Mouse (Mus musculus) intestine, embryonic 15.5 days (tissue): ENCODE results near the gene Slc4a10. TPM values are rescaled to one million over a fixed set of nuclear protein-coding genes. Genes with fewer than 3 reads are reported as not detected.
"Not testable (repeated sequence)": the region's sequence is repeated elsewhere in the genome, so short reads cannot be mapped to it uniquely, and the experiment has no call there.

Experiments
- ATAC-seq: fragments of 200-750 bp; cut with Nextera tagmentation; 2 replicates; pipeline ENCODE4 v1.8.0; 2017; ENCODE audit warnings: moderate TSS enrichment, moderate library complexity
- H3K27ac ChIP-seq: fragments of 300-500 bp; sonication (generic); 2 replicates; pipeline ENCODE4 v1.5.1; 2015; ENCODE audit warnings: mild to moderate bottlenecking, inconsistent platforms
- H3K27me3 ChIP-seq: fragments of 300-500 bp; sonication (generic); replicated peaks from 2 replicates; pipeline ENCODE4 v1.6.1; 2015; ENCODE audit warnings: inconsistent platforms
- H3K36me3 ChIP-seq: fragments of 300-500 bp; sonication (generic); 2 replicates; pipeline ENCODE4 v1.6.1; 2015; ENCODE audit warnings: inconsistent platforms
- H3K4me1 ChIP-seq: fragments of 300-500 bp; sonication (generic); replicated peaks from 2 replicates; pipeline ENCODE4 v1.6.1; 2015; ENCODE audit warnings: inconsistent platforms
- H3K4me2 ChIP-seq: fragments of 300-500 bp; sonication (generic); replicated peaks from 2 replicates; pipeline ENCODE4 v1.6.1; 2015; ENCODE audit warnings: mild to moderate bottlenecking, inconsistent platforms
- H3K4me3 ChIP-seq: fragments of 300-500 bp; sonication (generic); replicated peaks from 2 replicates; pipeline ENCODE4 v1.5.1; 2015; ENCODE audit warnings: inconsistent platforms
- H3K9ac ChIP-seq: fragments of 300-500 bp; sonication (generic); 2 replicates; pipeline ENCODE4 v1.6.1; 2015; ENCODE audit warnings: inconsistent platforms
- H3K9me3 ChIP-seq: fragments of 300-500 bp; sonication (generic); 2 replicates; pipeline ENCODE4 v1.6.1; 2016; ENCODE audit warnings: inconsistent platforms
- whole genome bisulfite sequencing: fragments of 180-500 bp; shearing (Covaris S2); methylation state at CpG from one replicate; pipeline ENCODE4 v1.1.7; 2015; 5-methylcytosine and 5-hydroxymethylcytosine counted together
- polyA plus RNA-seq: library from polyadenylated mRNA; unstranded; fragments of >200 nt; fragmentation: Nextera tagmentation; extraction: Ambion mirVana; gene quantifications from 2 replicates; pipeline ENCODE4 v1.2.1, GENCODE M21; 2015

Gene Slc4a10
- 0.86 and 1.1 TPM in 2 replicates for polyA plus RNA-seq

DNA sequence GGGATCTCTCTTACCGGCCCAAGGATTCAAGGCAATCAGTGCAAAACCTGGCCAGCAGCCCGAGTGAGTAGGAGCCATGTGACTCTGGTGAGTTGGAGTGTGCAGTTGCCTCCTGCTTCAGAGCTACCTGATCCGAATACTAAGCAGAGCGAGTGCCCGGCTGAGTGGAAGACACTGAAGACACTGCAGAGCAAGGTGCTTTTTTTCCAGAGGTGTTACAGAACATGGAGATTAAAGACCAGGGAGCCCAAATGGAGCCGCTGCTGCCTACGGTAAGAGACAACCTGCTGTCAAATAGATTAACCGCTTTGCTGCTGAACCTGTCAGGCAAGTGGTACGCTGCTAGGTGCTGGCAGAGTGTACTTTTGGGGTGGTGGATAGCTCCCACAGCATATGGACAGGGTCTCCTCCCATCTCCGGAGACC, at the start of gene Slc4a10:
Gene Slc4a10, plus strand, starts transcription at position 42 of the 425 bp plus-strand sequence.
- Histone ChIP-seq H3K27me3 (no peaks in the 10 kb centered on the region), H3K36me3 (no peaks in the 10 kb centered on the region), H3K9me3 (no peaks in the 10 kb centered on the region), H3K27ac (no peak within 1 kb of the TSS), H3K4me3 (peak within 1 kb of the TSS; percentile 40), H3K9ac (peak within 1 kb of the TSS; percentile 23; the same call in 1 of the 2 replicates), H3K4me2 (peak within 1 kb of the TSS; percentile 63), H3K4me1 (no peaks in the 10 kb centered on the region)
- WGBS: 20% methylated on average over 10 of the region's 10 CpGs
- ATAC-seq: 0 out of 2 replicates have a peak, but pooled peaks have one; percentile 15

DNA sequence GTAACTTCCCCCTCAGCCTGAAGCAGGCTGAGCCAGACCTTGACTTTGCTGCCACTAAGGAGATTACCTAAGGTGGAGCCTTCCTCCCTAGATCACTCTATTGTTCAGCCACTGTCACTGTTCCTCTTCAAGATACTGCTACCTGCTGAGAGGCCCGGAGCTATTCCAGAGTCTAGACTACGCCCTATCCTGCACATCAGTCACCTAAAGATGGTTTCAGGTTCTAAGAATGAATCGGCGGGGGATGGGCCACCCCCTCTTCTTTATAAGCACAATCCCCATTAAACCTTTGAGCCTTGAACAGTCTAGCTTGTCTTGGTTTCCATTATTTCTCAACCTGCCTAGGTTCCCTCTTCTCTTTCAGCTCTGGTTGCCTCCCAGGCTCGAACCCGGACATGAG, 45.0 kb upstream of the Slc4a10 start:
- H3K9ac ChIP-seq, H3K9me3 ChIP-seq, H3K27ac ChIP-seq, H3K4me1 ChIP-seq, ATAC-seq, H3K36me3 ChIP-seq, H3K4me2 ChIP-seq, H3K27me3 ChIP-seq, H3K4me3 ChIP-seq: not testable (repeated sequence)
- 93% methylated on average over 6 of the region's 6 CpGs for WGBS

DNA sequence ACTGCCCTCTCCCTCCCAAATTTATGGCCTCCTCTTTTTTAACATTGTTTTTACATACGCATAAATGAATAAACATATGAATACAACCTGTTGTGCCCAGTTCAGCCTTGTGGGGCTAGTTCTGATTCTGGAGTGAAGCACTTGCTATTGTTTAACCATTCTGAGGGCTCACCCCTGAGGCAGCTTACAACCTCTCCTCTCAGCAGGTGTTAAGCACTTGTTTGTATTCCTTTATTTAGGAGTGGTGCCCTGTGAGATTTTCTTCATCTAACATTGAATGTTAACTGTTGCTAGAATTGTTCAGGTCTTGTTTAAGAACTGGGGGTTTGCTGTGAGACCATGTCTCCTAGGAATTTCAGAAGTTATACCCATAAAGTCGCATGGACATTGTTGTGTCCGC, 28.1 kb upstream of the Slc4a10 start:
- no peaks in the 10 kb centered on the region for H3K27me3 ChIP-seq
- H3K4me3 ChIP-seq: no peak overlapping the region
- H3K4me1 ChIP-seq: no peaks in the 10 kb centered on the region
- no peaks in the 10 kb centered on the region for H3K9me3 ChIP-seq
- no peak overlapping the region for H3K4me2 ChIP-seq
- H3K36me3 ChIP-seq: no peaks in the 10 kb centered on the region
- H3K27ac ChIP-seq: no peak overlapping the region
- no peak for ATAC-seq
- H3K9ac ChIP-seq: no peak overlapping the region
- WGBS: 78% methylated on average over 3 of the region's 3 CpGs

DNA sequence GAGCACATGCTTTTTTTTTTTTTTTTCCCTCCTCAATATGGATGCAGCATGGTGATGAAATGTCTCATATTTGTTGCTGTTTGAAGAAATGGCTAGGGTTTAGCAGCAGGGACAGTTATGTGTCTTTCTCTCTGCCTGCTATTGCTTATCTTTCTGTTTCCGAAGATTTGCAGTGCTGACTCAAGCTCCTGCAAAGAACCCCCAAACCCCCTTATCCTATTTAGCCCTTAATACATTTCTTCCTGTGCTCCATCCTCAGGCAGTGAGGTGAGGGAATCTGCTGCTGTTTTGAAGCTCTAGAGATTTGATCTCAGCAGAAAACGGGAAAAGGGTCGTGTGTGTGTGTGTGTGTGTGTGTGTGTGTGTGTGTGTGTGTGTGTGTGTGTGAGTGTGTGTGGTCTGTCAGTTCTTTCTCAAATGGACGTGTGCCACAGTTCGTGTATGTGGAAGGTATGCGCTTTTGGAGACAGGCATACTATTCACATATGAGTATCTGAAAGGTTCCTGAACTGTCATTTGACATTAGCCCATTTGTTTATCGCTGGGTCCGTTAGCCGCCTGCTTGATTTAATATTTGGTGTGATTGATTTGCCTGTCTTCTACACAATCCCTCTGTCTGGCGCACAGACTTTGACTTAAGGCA, 720 bp downstream of the Slc4a10 start:
- H3K4me3 ChIP-seq: peak overlapping the region; percentile 40
- H3K27ac ChIP-seq: no peak overlapping the region
- H3K9ac ChIP-seq: peak overlapping the region; percentile 23; the same call in 1 of the 2 replicates
- H3K36me3 ChIP-seq: no peaks in the 10 kb centered on the region
- H3K27me3 ChIP-seq: no peaks in the 10 kb centered on the region
- H3K4me1 ChIP-seq: no peaks in the 10 kb centered on the region
- 10% methylated on average over 10 of the region's 10 CpGs for WGBS
- H3K4me2 ChIP-seq: peak overlapping the region; percentile 63
- H3K9me3 ChIP-seq: no peaks in the 10 kb centered on the region
- ATAC-seq: no peak

DNA sequence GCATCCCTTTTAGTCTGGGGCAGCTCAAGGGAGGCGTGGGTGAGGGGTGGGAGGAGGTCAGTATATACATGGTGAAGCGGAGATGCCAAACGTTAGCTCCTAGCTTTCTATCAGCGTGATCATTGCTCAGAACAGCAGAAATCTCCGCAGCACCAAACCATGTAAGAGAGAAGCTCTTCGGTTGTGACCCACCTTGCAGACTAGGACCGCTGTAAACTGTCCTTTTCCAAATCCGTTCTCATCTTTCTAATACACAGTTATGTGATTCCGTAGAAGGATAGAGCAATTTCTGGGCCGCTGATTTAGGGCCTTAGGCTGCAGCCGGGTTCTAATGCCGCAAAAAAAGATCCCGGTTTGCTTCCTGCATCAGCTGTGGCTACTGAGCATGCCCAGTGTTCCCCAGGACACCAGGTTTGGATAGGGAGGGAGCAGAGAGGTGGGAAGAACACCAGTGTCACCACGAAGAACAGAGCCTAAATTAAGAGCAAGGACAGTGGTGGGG, 1.3 kb downstream of the Slc4a10 start:
- ATAC-seq: peak; percentile 67
- no peaks in the 10 kb centered on the region for H3K36me3 ChIP-seq
- WGBS: 2% methylated on average over 14 of the region's 14 CpGs
- peak overlapping the region; percentile 23; the same call in 1 of the 2 replicates for H3K9ac ChIP-seq
- H3K27me3 ChIP-seq: no peaks in the 10 kb centered on the region
- H3K27ac ChIP-seq: no peak overlapping the region
- peak overlapping the region; percentile 63 for H3K4me2 ChIP-seq
- H3K4me1 ChIP-seq: no peaks in the 10 kb centered on the region
- H3K4me3 ChIP-seq: peak overlapping the region; percentile 40
- no peaks in the 10 kb centered on the region for H3K9me3 ChIP-seq

DNA sequence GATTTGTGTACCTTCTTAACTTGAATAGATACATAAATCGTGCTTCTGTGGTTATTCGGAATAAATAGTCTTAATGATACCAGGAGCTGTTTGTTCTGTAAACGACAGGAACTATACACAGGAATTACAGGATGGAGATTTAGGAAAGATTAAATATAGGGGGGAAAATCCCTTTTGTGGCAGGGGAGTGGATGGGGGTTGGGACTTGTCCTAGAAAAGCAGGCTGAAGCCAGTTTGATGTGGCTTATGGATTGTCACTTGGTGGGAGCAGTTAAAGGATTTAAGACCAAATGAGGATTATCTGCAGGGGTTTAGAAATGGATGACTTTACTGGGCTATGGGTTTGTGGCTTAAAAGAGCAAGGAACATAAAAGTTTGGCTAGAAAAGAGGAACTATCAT, 1.9 kb downstream of the Slc4a10 start:
- Histone ChIP-seq H3K9me3 (no peaks in the 10 kb centered on the region), H3K36me3 (no peaks in the 10 kb centered on the region), H3K4me2 (peak overlapping the region; percentile 63; the same call in 1 of the 2 replicates), H3K27ac (no peak overlapping the region), H3K9ac (no peak overlapping the region), H3K4me3 (no peak overlapping the region), H3K27me3 (no peaks in the 10 kb centered on the region), H3K4me1 (no peaks in the 10 kb centered on the region)
- WGBS: 9% methylated on average over 3 of the region's 3 CpGs
- ATAC-seq: no peak

DNA sequence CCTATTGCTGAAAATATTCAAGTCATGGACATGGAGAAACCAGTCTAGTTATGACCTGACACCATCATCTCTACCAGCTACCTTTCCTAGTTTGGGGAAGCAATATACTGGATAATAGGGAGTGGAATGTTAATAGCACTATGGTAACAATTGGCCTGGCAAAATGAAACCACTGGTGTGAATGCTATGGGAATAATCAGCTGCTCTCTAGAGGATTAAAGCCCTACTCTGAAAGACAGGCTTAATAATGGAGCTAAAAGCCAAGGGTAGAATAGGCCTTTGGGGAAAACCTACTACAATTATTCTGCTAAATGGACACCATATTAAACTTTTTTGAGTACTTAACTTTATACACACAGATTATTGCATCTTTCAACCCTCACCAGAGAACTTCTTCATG, 30.2 kb downstream of the Slc4a10 start:
- no peaks in the 10 kb centered on the region for H3K9me3 ChIP-seq

DNA sequence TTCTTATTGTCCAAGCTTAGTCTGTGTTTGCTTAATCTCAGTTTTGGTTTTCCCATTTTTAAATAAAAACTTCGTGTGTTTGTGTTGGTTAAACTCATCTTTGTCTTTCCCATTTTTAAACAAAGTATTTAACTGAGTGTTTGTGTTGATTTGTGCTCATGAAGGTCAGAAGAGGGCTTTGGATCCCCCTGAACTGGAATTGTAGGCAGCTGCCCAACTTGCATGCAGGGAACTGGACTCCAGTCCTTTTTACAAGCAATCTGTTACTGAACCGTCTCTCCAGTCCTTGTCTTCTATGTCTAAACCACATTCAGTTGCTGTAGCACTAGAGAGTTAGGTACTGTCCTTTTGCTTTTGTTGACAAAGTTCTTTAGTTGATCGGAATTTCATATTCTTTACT, 41.3 kb downstream of the Slc4a10 start:
- Histone ChIP-seq H3K4me1 (no peaks in the 10 kb centered on the region), H3K4me3 (no peak overlapping the region), H3K4me2 (no peak overlapping the region), H3K9me3 (no peaks in the 10 kb centered on the region), H3K9ac (no peak overlapping the region), H3K27me3 (no peaks in the 10 kb centered on the region), H3K36me3 (no peaks in the 10 kb centered on the region), H3K27ac (no peak overlapping the region)
- ATAC-seq: no peak
- 64% methylated on average over 3 of the region's 3 CpGs for WGBS

More for the DNA sequence above, 30.2 kb downstream of the Slc4a10 start:
- Histone ChIP-seq H3K9ac (no peak overlapping the region), H3K27ac (no peak overlapping the region), H3K36me3 (no peaks in the 10 kb centered on the region), H3K27me3 (no peaks in the 10 kb centered on the region), H3K4me3 (no peak overlapping the region), H3K4me2 (no peak overlapping the region), H3K4me1 (no peaks in the 10 kb centered on the region)
- ATAC-seq: no peak

DNA sequence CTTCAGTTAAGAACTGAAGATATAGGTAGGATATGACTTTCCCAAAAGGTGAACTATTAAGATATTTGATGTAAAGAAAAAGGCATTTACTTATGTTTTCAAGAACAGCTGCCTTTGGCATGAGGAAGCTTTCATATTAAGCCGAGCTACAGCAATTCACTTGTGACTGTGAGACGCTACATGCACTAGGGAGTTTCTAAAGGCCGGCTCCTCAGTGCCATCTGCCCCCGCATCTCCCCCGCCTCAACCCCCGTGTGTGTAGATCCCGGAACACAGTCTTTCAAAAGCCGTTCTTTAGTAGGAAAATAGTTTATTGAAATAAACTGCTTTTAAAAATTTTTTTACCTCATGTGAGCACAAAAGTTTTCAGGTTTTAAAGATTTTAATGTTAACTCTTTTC, 42.5 kb downstream of the Slc4a10 start:
- WGBS: 77% methylated on average over 8 of the region's 8 CpGs
- no peak overlapping the region for H3K4me2 ChIP-seq
- H3K4me1 ChIP-seq: no peaks in the 10 kb centered on the region
- ATAC-seq: no peak
- no peak overlapping the region for H3K4me3 ChIP-seq
- no peaks in the 10 kb centered on the region for H3K27me3 ChIP-seq
- no peaks in the 10 kb centered on the region for H3K36me3 ChIP-seq
- H3K27ac ChIP-seq: no peak overlapping the region
- no peaks in the 10 kb centered on the region for H3K9me3 ChIP-seq
- no peak overlapping the region for H3K9ac ChIP-seq

DNA sequence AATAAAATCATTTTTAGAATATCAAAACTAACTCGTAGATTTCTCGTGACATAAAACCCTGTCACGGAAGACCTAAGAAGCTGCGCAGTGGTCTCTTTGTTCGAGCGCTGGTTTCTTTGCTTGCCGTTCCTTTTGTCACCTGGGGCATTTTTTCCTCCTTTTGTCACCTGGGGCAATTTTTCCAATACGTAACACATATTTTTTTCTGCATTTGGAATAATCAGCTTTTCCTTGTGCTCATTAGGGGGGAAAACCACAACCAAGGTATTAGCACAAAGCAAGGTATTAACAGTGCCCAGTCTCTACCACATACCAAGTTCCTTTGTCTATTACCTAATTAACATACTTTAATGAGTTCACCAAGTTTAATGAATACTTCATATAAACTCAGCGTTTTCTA, 42.9 kb downstream of the Slc4a10 start:
- no peaks in the 10 kb centered on the region for H3K36me3 ChIP-seq
- H3K4me2 ChIP-seq: no peak overlapping the region
- 87% methylated on average over 9 of the region's 9 CpGs for WGBS
- H3K4me3 ChIP-seq: no peak overlapping the region
- no peak overlapping the region for H3K27ac ChIP-seq
- no peaks in the 10 kb centered on the region for H3K27me3 ChIP-seq
- H3K4me1 ChIP-seq: no peaks in the 10 kb centered on the region
- no peak overlapping the region for H3K9ac ChIP-seq
- ATAC-seq: no peak
- H3K9me3 ChIP-seq: no peaks in the 10 kb centered on the region

DNA sequence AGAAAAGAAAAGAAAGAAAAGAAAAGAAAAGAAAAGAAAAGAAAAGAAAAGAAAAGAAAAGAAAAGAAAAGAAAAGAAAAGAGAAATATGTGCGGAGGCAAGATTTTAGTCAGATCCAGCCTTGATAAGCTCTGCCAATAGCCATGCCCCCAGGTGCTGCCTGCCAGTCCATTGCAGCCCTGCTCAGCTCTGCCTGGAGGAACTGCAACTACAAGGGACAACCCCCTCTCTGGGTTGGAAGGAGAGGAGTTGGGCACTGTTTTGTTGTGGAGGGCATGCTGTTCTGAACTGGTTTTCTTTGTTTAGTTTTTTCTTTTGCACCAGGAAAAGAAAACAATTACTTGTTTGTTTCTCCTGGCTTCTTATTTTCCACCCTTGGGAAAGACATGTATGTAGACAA, 54.3 kb downstream of the Slc4a10 start:
- H3K4me1 ChIP-seq: no peaks in the 10 kb centered on the region
- no peaks in the 10 kb centered on the region for H3K27me3 ChIP-seq
- no peak overlapping the region for H3K4me3 ChIP-seq
- no peaks in the 10 kb centered on the region for H3K36me3 ChIP-seq
- no peak overlapping the region for H3K4me2 ChIP-seq
- WGBS: 85% methylated on average over 1 of the region's 1 CpGs
- no peak for ATAC-seq
- no peak overlapping the region for H3K9ac ChIP-seq
- no peak overlapping the region for H3K27ac ChIP-seq
- no peaks in the 10 kb centered on the region for H3K9me3 ChIP-seq

DNA sequence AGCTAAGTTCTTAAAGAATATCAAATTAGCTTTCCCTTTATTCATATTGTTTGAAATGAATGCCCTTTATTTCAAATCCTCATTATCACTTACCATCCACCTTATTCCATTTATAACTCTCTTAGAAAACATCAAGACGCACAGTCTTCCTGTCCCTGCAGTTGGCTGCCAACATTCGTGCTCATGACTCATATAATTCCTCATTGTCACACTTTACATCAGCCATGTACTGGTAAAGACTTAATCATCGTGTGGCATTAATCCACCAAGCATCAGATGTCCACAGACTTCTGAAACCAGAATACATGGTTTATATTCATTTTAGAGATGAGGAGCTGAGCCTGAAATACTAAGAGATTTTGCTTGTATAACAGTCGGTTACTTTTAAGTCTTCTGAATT, 69.1 kb downstream of the Slc4a10 start:
- no peak overlapping the region for H3K9ac ChIP-seq
- 80% methylated on average over 4 of the region's 4 CpGs for WGBS
- H3K27ac ChIP-seq: no peak overlapping the region
- no peak overlapping the region for H3K4me2 ChIP-seq
- no peaks in the 10 kb centered on the region for H3K4me1 ChIP-seq
- H3K9me3 ChIP-seq: no peaks in the 10 kb centered on the region
- no peak overlapping the region for H3K4me3 ChIP-seq
- ATAC-seq: no peak
- no peaks in the 10 kb centered on the region for H3K27me3 ChIP-seq
- H3K36me3 ChIP-seq: no peaks in the 10 kb centered on the region

DNA sequence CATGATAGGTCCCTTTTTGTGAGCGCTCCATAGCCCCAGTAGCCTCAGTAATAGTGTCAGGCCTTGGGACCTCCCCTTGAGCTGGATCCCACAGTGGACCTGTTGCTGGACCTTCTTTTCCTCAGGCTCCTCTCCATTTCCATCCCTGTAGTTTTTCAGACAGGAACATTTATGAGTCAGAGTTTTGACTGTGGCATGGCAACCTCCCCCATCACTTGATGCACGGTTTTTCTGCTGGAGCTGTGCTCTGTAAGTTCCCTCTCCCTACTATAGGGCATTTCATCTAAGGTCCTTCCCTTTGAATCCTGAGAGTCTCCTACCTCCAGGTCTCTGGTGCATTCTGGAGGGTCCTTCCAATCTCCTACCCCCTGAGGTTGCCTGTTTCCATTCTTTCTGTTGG, 83.7 kb downstream of the Slc4a10 start:
- Histone ChIP-seq H3K4me2 (no peak overlapping the region), H3K4me1 (no peaks in the 10 kb centered on the region), H3K4me3 (no peak overlapping the region), H3K36me3 (no peaks in the 10 kb centered on the region), H3K27ac (no peak overlapping the region), H3K9ac (no peak overlapping the region), H3K27me3 (no peaks in the 10 kb centered on the region), H3K9me3 (no peaks in the 10 kb centered on the region)
- WGBS: 82% methylated on average over 2 of the region's 2 CpGs
- no peak for ATAC-seq
